Mouse (Mus musculus): ENCODE data around the gene Ccdc154. TPM values are rescaled to one million over a fixed set of nuclear protein-coding genes. Genes with fewer than 3 reads are reported as not detected.

Gene Ccdc154
- polyA plus RNA-seq, 2 experiments = 0.03 TPM; not detected in 1

DNA sequence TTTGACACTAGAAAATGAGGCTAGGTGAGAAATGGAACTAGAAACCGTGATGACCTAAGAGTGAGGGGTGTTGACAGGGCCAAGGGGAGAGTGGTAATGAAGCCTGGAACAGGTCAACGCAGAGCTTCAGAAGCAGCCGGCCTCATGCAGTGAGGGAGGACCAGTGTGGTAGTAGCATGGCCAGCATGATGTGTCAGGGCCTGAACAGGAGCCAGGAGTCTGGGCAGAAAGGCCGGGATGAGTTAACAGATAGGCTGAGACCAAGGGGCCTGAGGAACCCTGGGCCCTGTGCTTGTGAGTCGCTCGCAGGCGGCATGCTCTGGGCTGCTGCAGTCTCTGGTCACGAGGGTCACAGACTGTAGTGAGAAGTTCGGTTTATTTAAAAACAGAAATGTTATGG, 56.7 kb downstream of the Ccdc154 start:
- DNase-seq (ENCODE audit: low spot score) = no peak
- Histone ChIP-seq H3K4me1 (ENCODE audit: control insufficient read depth, insufficient read depth, low read length) (peaks cover 9% of the 10 kb centered on the region; the same call in 1 of the 2 replicates), H3K4me2 (replicated peaks; ENCODE audit: low read depth, low read length, severe bottlenecking) (no peak overlapping the region), H3K36me3 (ENCODE audit: control insufficient read depth, insufficient read depth, low read length) (peaks cover 54% of the 10 kb centered on the region), H3K9ac (ENCODE audit: low read depth, low read length, severe bottlenecking) (no peak overlapping the region), H3K27ac (replicated peaks; ENCODE audit: low read depth, low read length) (no peak overlapping the region), H3K27me3 (ENCODE audit: control insufficient read depth, insufficient read depth, low read length) (no peaks in the 10 kb centered on the region), H3K9me3 (ENCODE audit: control insufficient read depth, low read length) (no peaks in the 10 kb centered on the region), H3K4me3 (replicated peaks; ENCODE audit: low read length) (no peak overlapping the region)
- no peak for ATAC-seq (ENCODE audit: low FRiP score, low read depth)
- no peak for TF ChIP-seq POLR2A (IDR thresholded peaks at IDR 0.05; ENCODE audit: borderline replicate concordance, extremely low read depth, insufficient read depth, insufficient read length)
- 87% methylated on average over 9 of the region's 9 CpGs for WGBS

DNA sequence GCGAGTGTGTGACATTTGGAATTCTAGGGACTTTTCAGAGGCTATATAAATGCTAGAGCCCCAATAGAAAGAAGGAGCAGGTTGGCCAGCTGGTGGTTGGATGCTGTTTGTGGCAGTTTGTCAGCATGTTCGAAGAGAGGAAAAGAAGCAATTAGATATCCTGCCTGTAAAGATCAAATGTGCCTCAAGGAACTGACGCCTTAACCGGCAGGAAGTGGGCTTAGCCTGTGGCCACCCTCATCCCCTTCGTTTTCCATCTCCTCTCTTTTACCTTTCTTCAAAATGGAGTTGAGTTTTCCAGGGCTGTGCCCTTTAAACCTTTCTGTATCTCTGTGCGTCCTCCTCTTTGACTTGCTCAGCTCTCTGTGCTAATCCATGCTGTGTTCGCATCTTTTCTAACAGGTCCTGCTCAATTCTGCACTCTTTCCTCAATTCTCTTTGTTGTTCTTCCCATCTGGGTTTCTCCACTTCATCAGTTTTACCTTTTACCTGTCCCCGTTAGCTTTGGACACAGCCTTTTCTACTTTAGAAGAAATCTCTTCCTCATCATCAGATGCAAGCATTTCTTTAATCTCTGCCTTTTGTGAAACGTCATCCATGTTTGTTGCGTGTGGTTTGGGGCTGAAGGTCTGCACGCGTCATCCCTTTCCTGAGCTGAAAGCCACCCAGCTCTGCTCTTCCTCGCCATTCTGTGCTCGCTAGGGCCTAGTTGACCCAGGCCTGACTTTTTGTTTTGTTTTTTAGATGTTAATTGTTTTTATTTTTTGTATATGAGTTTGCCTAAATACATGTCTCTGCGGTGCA, 57.4 kb downstream of the Ccdc154 start:
- 88% methylated on average over 15 of the region's 15 CpGs for whole genome bisulfite sequencing
- H3K9ac ChIP-seq (ENCODE audit: low read depth, low read length, severe bottlenecking) = no peak overlapping the region
- no peak overlapping the region for H3K4me3 ChIP-seq (replicated peaks; ENCODE audit: low read length)
- no peaks in the 10 kb centered on the region for H3K9me3 ChIP-seq (ENCODE audit: control insufficient read depth, low read length)
- DNase-seq (ENCODE audit: low spot score) (no peak), ATAC-seq (ENCODE audit: low FRiP score, low read depth) (no peak)
- no peak overlapping the region for H3K4me2 ChIP-seq (replicated peaks; ENCODE audit: low read depth, low read length, severe bottlenecking)
- H3K4me1 ChIP-seq (ENCODE audit: control insufficient read depth, insufficient read depth, low read length) = peaks cover 9% of the 10 kb centered on the region; the same call in 1 of the 2 replicates
- no peak for TF ChIP-seq POLR2A (IDR thresholded peaks at IDR 0.05; ENCODE audit: borderline replicate concordance, extremely low read depth, insufficient read depth, insufficient read length)
- no peaks in the 10 kb centered on the region for H3K27me3 ChIP-seq (ENCODE audit: control insufficient read depth, insufficient read depth, low read length)
- H3K27ac ChIP-seq (replicated peaks; ENCODE audit: low read depth, low read length) = no peak overlapping the region
- peaks cover 47% of the 10 kb centered on the region for H3K36me3 ChIP-seq (ENCODE audit: control insufficient read depth, insufficient read depth, low read length)

- DNase-seq (ENCODE audit: low spot score) (no peak), ATAC-seq (ENCODE audit: low FRiP score, low read depth) (no peak)
- no peak overlapping the region for H3K4me2 ChIP-seq (replicated peaks; ENCODE audit: low read depth, low read length, severe bottlenecking)
- no peak overlapping the region for H3K9ac ChIP-seq (ENCODE audit: low read depth, low read length, severe bottlenecking)
- no peak overlapping the region for H3K4me3 ChIP-seq (replicated peaks; ENCODE audit: low read length)
- peaks cover 9% of the 10 kb centered on the region; the same call in 1 of the 2 replicates for H3K4me1 ChIP-seq (ENCODE audit: control insufficient read depth, insufficient read depth, low read length)
- WGBS = 74% methylated on average over 1 of the region's 1 CpGs
- H3K36me3 ChIP-seq (ENCODE audit: control insufficient read depth, insufficient read depth, low read length) = peaks cover 39% of the 10 kb centered on the region
- H3K27me3 ChIP-seq (ENCODE audit: control insufficient read depth, insufficient read depth, low read length) = no peaks in the 10 kb centered on the region
- no peaks in the 10 kb centered on the region for H3K9me3 ChIP-seq (ENCODE audit: control insufficient read depth, low read length)
- no peak for TF ChIP-seq POLR2A (IDR thresholded peaks at IDR 0.05; ENCODE audit: borderline replicate concordance, extremely low read depth, insufficient read depth, insufficient read length)
- H3K27ac ChIP-seq (replicated peaks; ENCODE audit: low read depth, low read length) = no peak overlapping the region
Observed at GRCm38 (mm10) chr17:25220746-25221145, 58.5 kb downstream of the Ccdc154 start.

Other genes starting within 250 kb of the Ccdc154 start
- 186 and 210 TPM in 2 replicates for gene Mapk8ip3, start 225.5 kb upstream of the Ccdc154 start, polyA plus RNA-seq (2012; rRNA removed)
- gene Mapk8ip3, start 225.5 kb upstream of the Ccdc154 start, polyA plus RNA-seq (2014; fragmentation: Nextera tagmentation; extraction: Ambion mirVana) = 41.4 and 46.4 TPM in 2 replicates
- gene Jpt2, start 201.8 kb upstream of the Ccdc154 start, polyA plus RNA-seq (2012; rRNA removed) = 85.4 and 89.6 TPM in 2 replicates
- 98.7 and 99.0 TPM in 2 replicates for gene Jpt2, start 201.8 kb upstream of the Ccdc154 start, polyA plus RNA-seq (2014; fragmentation: Nextera tagmentation; extraction: Ambion mirVana)
- 33.5 and 41.9 TPM in 2 replicates for gene Cramp1l, start 146.7 kb upstream of the Ccdc154 start, polyA plus RNA-seq (2012; rRNA removed)
- 8.1 and 10.0 TPM in 2 replicates for gene Cramp1l, start 146.7 kb upstream of the Ccdc154 start, polyA plus RNA-seq (2014; fragmentation: Nextera tagmentation; extraction: Ambion mirVana)
- 18.5 and 20.4 TPM in 2 replicates for gene Ift140, start 146.4 kb upstream of the Ccdc154 start, polyA plus RNA-seq (2012; rRNA removed)
- 15.3 and 16.4 TPM in 2 replicates for gene Ift140, start 146.4 kb upstream of the Ccdc154 start, polyA plus RNA-seq (2014; fragmentation: Nextera tagmentation; extraction: Ambion mirVana)
- 12.1 and 18.1 TPM in 2 replicates for gene Tmem204, start 78.9 kb upstream of the Ccdc154 start, polyA plus RNA-seq (2012; rRNA removed)
- gene Tmem204, start 78.9 kb upstream of the Ccdc154 start, polyA plus RNA-seq (2014; fragmentation: Nextera tagmentation; extraction: Ambion mirVana) = 17.3 and 18.5 TPM in 2 replicates
- gene Telo2, start 46.5 kb upstream of the Ccdc154 start, polyA plus RNA-seq (2012; rRNA removed) = 41.7 and 51.0 TPM in 2 replicates
- gene Telo2, start 46.5 kb upstream of the Ccdc154 start, polyA plus RNA-seq (2014; fragmentation: Nextera tagmentation; extraction: Ambion mirVana) = 31.1 and 43.0 TPM in 2 replicates
- 1.8 and 2.3 TPM in 2 replicates for gene Ptx4, start 41.7 kb upstream of the Ccdc154 start, polyA plus RNA-seq (2012; rRNA removed)
- 2.0 and 2.7 TPM in 2 replicates for gene Ptx4, start 41.7 kb upstream of the Ccdc154 start, polyA plus RNA-seq (2014; fragmentation: Nextera tagmentation; extraction: Ambion mirVana)
- gene Clcn7, start 29.1 kb upstream of the Ccdc154 start, polyA plus RNA-seq (2012; rRNA removed) = 32.4 and 40.1 TPM in 2 replicates
- 21.3 and 26.3 TPM in 2 replicates for gene Clcn7, start 29.1 kb upstream of the Ccdc154 start, polyA plus RNA-seq (2014; fragmentation: Nextera tagmentation; extraction: Ambion mirVana)
- not detected in 2 replicates for gene Gm38655, start 13.0 kb downstream of the Ccdc154 start, polyA plus RNA-seq (2012; rRNA removed)
- not detected in 2 replicates for gene Gm38655, start 13.0 kb downstream of the Ccdc154 start, polyA plus RNA-seq (2014; fragmentation: Nextera tagmentation; extraction: Ambion mirVana)
- 27.1 and 27.3 TPM in 2 replicates for gene BC003965, start 22.1 kb downstream of the Ccdc154 start, polyA plus RNA-seq (2012; rRNA removed)
- 28.6 and 28.8 TPM in 2 replicates for gene BC003965, start 22.1 kb downstream of the Ccdc154 start, polyA plus RNA-seq (2014; fragmentation: Nextera tagmentation; extraction: Ambion mirVana)
- gene Unkl, start 25.9 kb downstream of the Ccdc154 start, polyA plus RNA-seq (2012; rRNA removed) = 18.0 and 22.1 TPM in 2 replicates
- 6.1 and 6.3 TPM in 2 replicates for gene Unkl, start 25.9 kb downstream of the Ccdc154 start, polyA plus RNA-seq (2014; fragmentation: Nextera tagmentation; extraction: Ambion mirVana)
- gene Gnptg, start 77.7 kb downstream of the Ccdc154 start, polyA plus RNA-seq (2012; rRNA removed) = 29.4 and 34.7 TPM in 2 replicates
- gene Gnptg, start 77.7 kb downstream of the Ccdc154 start, polyA plus RNA-seq (2014; fragmentation: Nextera tagmentation; extraction: Ambion mirVana) = 30.9 and 33.4 TPM in 2 replicates
- gene Tsr3, start 77.7 kb downstream of the Ccdc154 start, polyA plus RNA-seq (2012; rRNA removed) = 40.6 and 43.7 TPM in 2 replicates
- gene Tsr3, start 77.7 kb downstream of the Ccdc154 start, polyA plus RNA-seq (2014; fragmentation: Nextera tagmentation; extraction: Ambion mirVana) = 46.3 and 47.9 TPM in 2 replicates
- 1.5 and 1.9 TPM in 2 replicates for gene Baiap3, start 93.9 kb downstream of the Ccdc154 start, polyA plus RNA-seq (2012; rRNA removed)
- 0.89 and 1.5 TPM in 2 replicates for gene Baiap3, start 93.9 kb downstream of the Ccdc154 start, polyA plus RNA-seq (2014; fragmentation: Nextera tagmentation; extraction: Ambion mirVana)
- 434 and 540 TPM in 2 replicates for gene Ube2i, start 112.2 kb downstream of the Ccdc154 start, polyA plus RNA-seq (2012; rRNA removed)
- gene Ube2i, start 112.2 kb downstream of the Ccdc154 start, polyA plus RNA-seq (2014; fragmentation: Nextera tagmentation; extraction: Ambion mirVana) = 533 and 582 TPM in 2 replicates
- gene Prss34, start 135.9 kb downstream of the Ccdc154 start, polyA plus RNA-seq (2012; rRNA removed) = 6.0 and 8.5 TPM in 2 replicates
- gene Prss34, start 135.9 kb downstream of the Ccdc154 start, polyA plus RNA-seq (2014; fragmentation: Nextera tagmentation; extraction: Ambion mirVana) = 6.7 and 10.6 TPM in 2 replicates
- gene Prss28, start 146.2 kb downstream of the Ccdc154 start, polyA plus RNA-seq (2012; rRNA removed) = 0.13 TPM in 1 of 2 replicates, not detected in the other
- gene Prss28, start 146.2 kb downstream of the Ccdc154 start, polyA plus RNA-seq (2014; fragmentation: Nextera tagmentation; extraction: Ambion mirVana) = not detected in 2 replicates
- not detected in 2 replicates for gene Prss29, start 156.2 kb downstream of the Ccdc154 start, polyA plus RNA-seq (2012; rRNA removed)
- not detected in 2 replicates for gene Prss29, start 156.2 kb downstream of the Ccdc154 start, polyA plus RNA-seq (2014; fragmentation: Nextera tagmentation; extraction: Ambion mirVana)
- gene Tpsab1, start 183.1 kb downstream of the Ccdc154 start, polyA plus RNA-seq (2012; rRNA removed) = 1.5 and 2.1 TPM in 2 replicates
- gene Tpsab1, start 183.1 kb downstream of the Ccdc154 start, polyA plus RNA-seq (2014; fragmentation: Nextera tagmentation; extraction: Ambion mirVana) = 1.2 and 2.2 TPM in 2 replicates
- gene Tpsb2, start 203.8 kb downstream of the Ccdc154 start, polyA plus RNA-seq (2012; rRNA removed) = 31.8 and 35.9 TPM in 2 replicates
- 38.0 and 83.8 TPM in 2 replicates for gene Tpsb2, start 203.8 kb downstream of the Ccdc154 start, polyA plus RNA-seq (2014; fragmentation: Nextera tagmentation; extraction: Ambion mirVana)
- gene Tpsg1, start 206.8 kb downstream of the Ccdc154 start, polyA plus RNA-seq (2012; rRNA removed) = 11.3 and 14.6 TPM in 2 replicates
- 10.2 and 14.6 TPM in 2 replicates for gene Tpsg1, start 206.8 kb downstream of the Ccdc154 start, polyA plus RNA-seq (2014; fragmentation: Nextera tagmentation; extraction: Ambion mirVana)